Mouse (Mus musculus) liver, adult 2 months (tissue): ENCODE measurements around the gene 6330403K07Rik. TPM values are rescaled to one million over a fixed set of nuclear protein-coding genes. Genes with fewer than 3 reads are reported as not detected.
A peak's percentile ranks its signal among the peaks of the same experiment; 100 is the strongest.

Source experiments
- DNase-seq: peaks from one replicate; pipeline ENCODE4 v3.0.0-alpha.2; 2011; ENCODE audit warnings: low read depth, low spot score; ENCODE audit errors: extremely low read depth
- H3K27ac ChIP-seq: fragments of 200-500 bp; replicated peaks from 2 replicates; pipeline ENCODE4 v1.5.1; 2012; ENCODE audit warnings: low read depth, mild to moderate bottlenecking, control low read depth, inconsistent platforms, low read length; ENCODE audit not compliant: insufficient read depth
- H3K27me3 ChIP-seq: fragments of 200-500 bp; 2 replicates; pipeline ENCODE4 v1.6.1; 2012; ENCODE audit warnings: mild to moderate bottlenecking, moderate library complexity, low read length, inconsistent platforms; ENCODE audit not compliant: control insufficient read depth, insufficient read depth
- H3K36me3 ChIP-seq: fragments of 200-500 bp; 2 replicates; pipeline ENCODE4 v1.6.1; 2012; ENCODE audit warnings: low read length, inconsistent platforms; ENCODE audit not compliant: control insufficient read depth, insufficient read depth
- H3K4me1 ChIP-seq: fragments of 200-500 bp; 2 replicates; pipeline ENCODE4 v1.6.1; 2011; ENCODE audit warnings: low read length; ENCODE audit not compliant: control insufficient read depth, insufficient read depth
- H3K4me3 ChIP-seq: fragments of 200-500 bp; 2 replicates; pipeline ENCODE4 v1.5.1; 2011; ENCODE audit warnings: low read depth, mild to moderate bottlenecking, control low read depth, low read length, moderate library complexity; ENCODE audit not compliant: insufficient read depth
- H3K79me2 ChIP-seq: fragments of 200-500 bp; 2 replicates; pipeline ENCODE4 v1.6.1; 2012; ENCODE audit warnings: inconsistent platforms, mild to moderate bottlenecking, low read length, moderate library complexity; ENCODE audit not compliant: control insufficient read depth, insufficient read depth
- H3K9ac ChIP-seq: fragments of 200-500 bp; 2 replicates; pipeline ENCODE4 v1.6.1; 2012; ENCODE audit warnings: low read depth, mild to moderate bottlenecking, control low read depth, inconsistent platforms, low read length
- CTCF ChIP-seq: fragments of 200-500 bp; IDR thresholded peaks from 2 replicates; pipeline ENCODE4 v1.5.1; 2011; ENCODE audit warnings: low read depth, low read length, control low read depth
- POLR2A ChIP-seq: fragments of 200-500 bp; IDR thresholded peaks from 2 replicates; pipeline ENCODE4 v1.6.1; 2011; ENCODE audit warnings: low read length, control low read depth; ENCODE audit not compliant: insufficient read depth; ENCODE audit errors: extremely low read depth
- WGBS: fragments of 180-500 bp; shearing (Covaris S2); methylation state at CpG from one replicate; pipeline ENCODE4 v1.1.7; 2018; 5-methylcytosine and 5-hydroxymethylcytosine counted together
- polyA plus RNA-seq: library from polyadenylated mRNA; depleted of rRNA; stranded (reverse); fragments of >200 nt; gene quantifications from 2 replicates; pipeline ENCODE4 v1.2.3, GENCODE M21; 2012; rRNA removed
- total RNA-seq: library from RNA; depleted of rRNA; stranded (reverse); fragments of >200 nt; gene quantifications from 2 replicates; pipeline ENCODE4 v1.2.3, GENCODE M21; 2014; rRNA removed

The 6330403K07Rik gene
- 0.20 TPM in 1 of 2 replicates, not detected in the other for total RNA-seq
- not detected in 2 replicates for polyA plus RNA-seq

- Histone ChIP-seq H3K9ac (no peak within 1 kb of the TSS), H3K4me3 (no peak within 1 kb of the TSS), H3K4me1 (peaks cover under 1% of the 10 kb centered on the region), H3K27me3 (no peaks in the 10 kb centered on the region), H3K79me2 (no peaks in the 10 kb centered on the region), H3K36me3 (no peaks in the 10 kb centered on the region), H3K27ac (no peak within 1 kb of the TSS)
- WGBS, result 4% methylated on average over 31 of the region's 31 CpGs
- TF ChIP-seq CTCF, result no peak
- TF ChIP-seq POLR2A, result no peak
- no peak for DNase-seq
These were observed at the start of gene 6330403K07Rik for GRCm38 (mm10) chr11:71033163-71033761. 6330403K07Rik (minus strand) TSS chr11:71033513.

- no peak overlapping the region for H3K4me3 ChIP-seq
- H3K4me1 ChIP-seq, result no peaks in the 10 kb centered on the region
- WGBS, result 83% methylated on average over 1 of the region's 1 CpGs
- TF ChIP-seq POLR2A, result no peak
- no peak for TF ChIP-seq CTCF
- no peak for DNase-seq
- H3K9ac ChIP-seq, result no peak overlapping the region
- no peaks in the 10 kb centered on the region for H3K36me3 ChIP-seq
- H3K27me3 ChIP-seq, result no peaks in the 10 kb centered on the region
- no peaks in the 10 kb centered on the region for H3K79me2 ChIP-seq
- no peak overlapping the region for H3K27ac ChIP-seq
These were observed 43.0 kb upstream of the 6330403K07Rik start for GRCm38 (mm10) chr11:71076342-71076741.

DNA sequence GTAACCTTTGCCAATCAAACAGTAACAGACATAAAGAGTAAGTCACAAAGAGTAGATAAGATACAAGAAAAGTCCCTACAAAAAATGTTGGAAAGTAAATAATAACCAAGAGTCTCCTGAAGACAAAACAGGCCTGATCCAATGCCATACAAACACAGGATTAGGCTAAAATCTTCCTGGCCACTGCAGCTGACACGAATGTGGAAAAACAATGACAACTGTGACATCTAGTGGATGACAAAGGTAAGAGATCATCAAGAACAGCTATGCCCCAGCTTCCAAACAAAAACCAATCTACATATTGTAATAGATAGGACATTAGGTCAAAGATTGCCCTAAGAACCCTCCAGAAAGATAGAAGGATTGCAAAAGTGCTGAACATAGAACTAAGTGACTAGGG is 19.2 kb upstream of the 6330403K07Rik start:
- 6% methylated on average over 1 of the region's 1 CpGs for WGBS

DNA sequence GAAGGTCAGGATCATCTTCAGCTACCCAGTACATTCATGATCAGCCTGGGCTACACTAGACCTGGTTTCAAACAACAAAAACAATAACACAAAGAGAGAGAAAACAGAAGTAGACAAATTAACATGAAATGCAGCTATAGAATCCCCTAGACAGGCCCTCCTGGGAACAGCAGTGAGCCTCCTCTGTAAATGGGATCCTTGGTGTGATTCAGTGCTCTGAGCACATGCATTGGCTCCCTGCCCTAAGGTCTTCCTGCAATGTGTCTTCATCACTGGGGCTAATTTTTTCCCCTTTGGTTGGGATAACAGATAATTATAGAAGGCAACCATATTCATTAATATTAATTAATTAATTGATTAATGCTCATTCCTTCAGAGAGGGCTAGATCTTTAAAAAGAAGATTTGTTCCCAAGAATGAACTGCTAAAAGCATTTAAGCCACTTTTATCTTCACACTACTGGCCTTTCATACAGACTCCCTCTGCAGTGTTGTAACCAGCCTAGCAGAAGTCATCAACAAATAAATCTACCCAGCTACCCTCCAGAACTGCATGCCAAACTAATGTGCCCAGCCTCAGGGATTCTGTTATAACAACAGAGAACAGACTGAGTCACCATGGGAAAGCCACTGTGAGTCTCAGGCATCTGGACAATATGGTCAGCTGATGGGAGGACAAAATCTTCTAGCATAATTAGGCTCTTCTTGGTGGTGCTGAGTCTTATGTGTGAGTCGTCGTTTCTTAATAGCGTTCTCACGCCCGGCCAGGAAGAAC is 6.4 kb upstream of the 6330403K07Rik start:
- H3K27ac ChIP-seq, result no peak overlapping the region
- 98% methylated on average over 5 of the region's 5 CpGs for WGBS
- no peak overlapping the region for H3K9ac ChIP-seq
- DNase-seq, result no peak
- no peak overlapping the region for H3K4me3 ChIP-seq
- TF ChIP-seq CTCF, result no peak
- no peak for TF ChIP-seq POLR2A
- no peaks in the 10 kb centered on the region for H3K36me3 ChIP-seq
- H3K4me1 ChIP-seq, result no peaks in the 10 kb centered on the region
- H3K79me2 ChIP-seq, result no peaks in the 10 kb centered on the region
- H3K27me3 ChIP-seq, result no peaks in the 10 kb centered on the region

More for the DNA sequence above, 19.2 kb upstream of the 6330403K07Rik start:
- H3K4me1 ChIP-seq, result no peaks in the 10 kb centered on the region
- H3K79me2 ChIP-seq, result no peaks in the 10 kb centered on the region
- no peak overlapping the region for H3K4me3 ChIP-seq
- no peaks in the 10 kb centered on the region for H3K36me3 ChIP-seq
- no peak overlapping the region for H3K27ac ChIP-seq
- no peaks in the 10 kb centered on the region for H3K27me3 ChIP-seq
- no peak overlapping the region for H3K9ac ChIP-seq
- TF ChIP-seq CTCF (0 out of 2 replicates have a peak, but pooled peaks have one; percentile 10), POLR2A (no peak)
- peak; percentile 52 for DNase-seq

- H3K4me1 ChIP-seq, result peaks cover 6% of the 10 kb centered on the region
- no peak overlapping the region for H3K27ac ChIP-seq
- DNase-seq, result no peak
- no peak overlapping the region for H3K4me3 ChIP-seq
- no peaks in the 10 kb centered on the region for H3K27me3 ChIP-seq
- no peak for TF ChIP-seq CTCF
- no peak for TF ChIP-seq POLR2A
- H3K9ac ChIP-seq, result no peak overlapping the region
- H3K79me2 ChIP-seq, result no peaks in the 10 kb centered on the region
- WGBS, result 20% methylated on average over 26 of the region's 26 CpGs
- H3K36me3 ChIP-seq, result peaks cover 1% of the 10 kb centered on the region; the same call in 1 of the 2 replicates
These were observed 686 bp downstream of the 6330403K07Rik start for GRCm38 (mm10) chr11:71032491-71033162.
